Mouse (Mus musculus): Measurements from ENCODE around the gene Shc4. TPM values are rescaled to one million over a fixed set of nuclear protein-coding genes. Genes with fewer than 3 reads are reported as not detected.

The Shc4 gene
- polyA plus RNA-seq, 1 experiment from 2014 or later, result 3.0 TPM

DNA sequence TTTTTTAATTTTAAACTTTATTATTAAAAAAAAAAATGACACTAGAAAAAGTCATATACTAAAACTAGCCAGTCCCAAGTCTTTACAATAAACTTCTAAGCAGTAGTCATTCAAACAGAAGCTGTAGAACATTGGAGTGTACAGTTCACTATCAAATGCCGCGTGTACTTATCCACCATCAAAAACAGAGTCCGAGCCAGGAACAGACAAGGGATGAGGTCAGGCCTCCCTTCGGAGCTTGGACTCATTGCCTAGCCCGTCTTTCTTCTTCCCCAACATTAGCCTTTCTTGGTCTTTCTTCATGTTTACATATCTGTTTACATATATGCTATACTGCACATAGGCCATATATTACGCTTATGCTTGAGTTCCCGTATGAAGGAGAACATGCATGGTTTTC is 108.5 kb downstream of the Shc4 start:
- Histone ChIP-seq H3K4me3 (ENCODE audit: low read depth, low read length) (no peak overlapping the region), H3K27ac (ENCODE audit: low read length) (no peak overlapping the region), H3K27me3 (ENCODE audit: control insufficient read depth, insufficient read depth, low read depth, low read length) (no peaks in the 10 kb centered on the region), H3K9me3 (replicated peaks; ENCODE audit: control insufficient read depth, low read length, poor library complexity, severe bottlenecking) (no peaks in the 10 kb centered on the region), H3K4me2 (ENCODE audit: low read length) (no peak overlapping the region), H3K9ac (ENCODE audit: low read depth, low read length) (no peak overlapping the region), H3K4me1 (ENCODE audit: control insufficient read depth, insufficient read depth, low read length) (no peaks in the 10 kb centered on the region), H3K36me3 (ENCODE audit: control insufficient read depth, insufficient read depth, low read length) (peaks cover 5% of the 10 kb centered on the region)
- ATAC-seq, result no peak
- WGBS, result 95% methylated on average over 7 of the region's 7 CpGs

DNA sequence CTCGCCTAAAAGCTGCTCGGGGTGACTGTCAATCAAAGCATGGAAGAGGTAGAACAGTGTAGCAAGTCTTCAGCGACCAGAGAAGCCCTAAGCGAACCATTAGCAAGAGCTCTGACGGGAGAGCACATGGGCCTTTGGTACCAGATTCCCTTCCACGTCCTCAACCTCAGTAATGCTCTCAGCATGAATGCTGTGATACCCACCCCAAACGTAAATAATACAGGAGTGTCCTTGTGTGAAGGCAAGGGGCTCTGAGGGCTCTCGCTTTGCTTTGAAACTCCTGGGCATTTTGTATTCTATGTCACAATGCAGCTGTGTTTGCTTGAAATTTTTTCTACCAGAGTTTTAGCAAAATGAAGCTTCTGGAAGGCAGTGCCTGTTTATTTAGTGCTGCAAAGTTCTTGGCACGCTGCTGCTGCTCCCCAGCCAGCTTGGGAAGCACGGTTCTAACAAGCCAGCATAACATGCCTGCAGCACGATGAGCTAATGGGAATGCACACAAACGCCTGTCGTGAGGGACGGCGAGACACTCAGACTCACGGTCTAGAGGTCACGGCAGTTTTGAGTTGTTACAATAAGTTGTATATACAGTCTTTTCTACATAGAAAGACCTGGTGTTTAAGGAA is 117.6 kb downstream of the Shc4 start:
- no peaks in the 10 kb centered on the region for H3K27me3 ChIP-seq (ENCODE audit: control insufficient read depth, insufficient read depth, low read depth, low read length)
- H3K27ac ChIP-seq (ENCODE audit: low read length), result no peak overlapping the region
- no peak overlapping the region for H3K9ac ChIP-seq (ENCODE audit: low read depth, low read length)
- no peak for ATAC-seq
- H3K36me3 ChIP-seq (ENCODE audit: control insufficient read depth, insufficient read depth, low read length), result no peaks in the 10 kb centered on the region
- H3K4me1 ChIP-seq (ENCODE audit: control insufficient read depth, insufficient read depth, low read length), result no peaks in the 10 kb centered on the region
- no peaks in the 10 kb centered on the region for H3K9me3 ChIP-seq (replicated peaks; ENCODE audit: control insufficient read depth, low read length, poor library complexity, severe bottlenecking)
- no peak overlapping the region for H3K4me3 ChIP-seq (ENCODE audit: low read depth, low read length)
- no peak overlapping the region for H3K4me2 ChIP-seq (ENCODE audit: low read length)
- WGBS, result 89% methylated on average over 17 of the region's 17 CpGs

DNA sequence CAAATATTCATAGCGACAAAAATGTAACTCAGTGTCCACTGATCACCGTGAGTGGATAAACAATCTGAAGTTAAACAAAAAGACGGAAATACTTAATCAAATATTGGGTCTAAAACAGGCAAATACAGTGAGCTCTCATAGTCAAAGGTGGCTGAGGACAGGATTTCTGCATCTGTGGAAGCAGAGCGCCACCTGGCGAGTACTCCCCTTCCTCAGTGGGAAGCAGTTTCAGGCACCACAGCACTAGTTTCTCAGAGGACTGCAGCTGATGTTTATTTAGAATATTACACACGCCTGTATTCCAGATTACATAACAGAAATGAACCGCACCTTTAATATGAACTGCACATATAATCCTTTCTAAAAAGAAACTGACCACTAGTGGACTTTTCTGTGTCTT is 119.3 kb downstream of the Shc4 start:
- ATAC-seq, result no peak
- WGBS, result 74% methylated on average over 7 of the region's 7 CpGs
- H3K4me2 ChIP-seq (ENCODE audit: low read length), result no peak overlapping the region
- no peaks in the 10 kb centered on the region for H3K27me3 ChIP-seq (ENCODE audit: control insufficient read depth, insufficient read depth, low read depth, low read length)
- no peak overlapping the region for H3K27ac ChIP-seq (ENCODE audit: low read length)
- no peaks in the 10 kb centered on the region for H3K4me1 ChIP-seq (ENCODE audit: control insufficient read depth, insufficient read depth, low read length)
- H3K36me3 ChIP-seq (ENCODE audit: control insufficient read depth, insufficient read depth, low read length), result no peaks in the 10 kb centered on the region
- H3K9me3 ChIP-seq (replicated peaks; ENCODE audit: control insufficient read depth, low read length, poor library complexity, severe bottlenecking), result no peaks in the 10 kb centered on the region
- no peak overlapping the region for H3K9ac ChIP-seq (ENCODE audit: low read depth, low read length)
- H3K4me3 ChIP-seq (ENCODE audit: low read depth, low read length), result no peak overlapping the region

DNA sequence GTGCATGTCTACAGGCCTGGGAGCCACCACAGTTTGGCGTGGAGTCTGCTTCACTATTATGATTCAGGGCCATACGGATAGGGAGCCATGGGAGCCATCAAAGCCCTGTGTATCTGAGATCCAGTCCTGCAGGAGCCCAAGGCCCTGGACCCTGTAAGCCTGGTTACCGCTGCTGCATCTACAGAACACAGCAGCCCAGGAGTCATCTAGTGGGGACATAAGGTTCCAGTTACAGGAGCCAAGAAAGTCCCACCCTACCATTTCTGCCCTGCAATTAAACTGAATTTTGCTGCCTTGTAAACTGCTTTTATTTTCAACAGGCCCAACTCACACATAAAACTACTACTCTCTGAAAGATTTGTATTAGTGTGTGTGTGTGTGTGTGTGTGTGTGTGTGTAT is 121.0 kb downstream of the Shc4 start:
- H3K4me3 ChIP-seq (ENCODE audit: low read depth, low read length), result no peak overlapping the region
- H3K27me3 ChIP-seq (ENCODE audit: control insufficient read depth, insufficient read depth, low read depth, low read length), result no peaks in the 10 kb centered on the region
- no peak for ATAC-seq
- H3K4me1 ChIP-seq (ENCODE audit: control insufficient read depth, insufficient read depth, low read length), result no peaks in the 10 kb centered on the region
- no peaks in the 10 kb centered on the region for H3K36me3 ChIP-seq (ENCODE audit: control insufficient read depth, insufficient read depth, low read length)
- no peak overlapping the region for H3K4me2 ChIP-seq (ENCODE audit: low read length)
- no peak overlapping the region for H3K27ac ChIP-seq (ENCODE audit: low read length)
- 98% methylated on average over 3 of the region's 3 CpGs for WGBS
- no peaks in the 10 kb centered on the region for H3K9me3 ChIP-seq (replicated peaks; ENCODE audit: control insufficient read depth, low read length, poor library complexity, severe bottlenecking)
- no peak overlapping the region for H3K9ac ChIP-seq (ENCODE audit: low read depth, low read length)

DNA sequence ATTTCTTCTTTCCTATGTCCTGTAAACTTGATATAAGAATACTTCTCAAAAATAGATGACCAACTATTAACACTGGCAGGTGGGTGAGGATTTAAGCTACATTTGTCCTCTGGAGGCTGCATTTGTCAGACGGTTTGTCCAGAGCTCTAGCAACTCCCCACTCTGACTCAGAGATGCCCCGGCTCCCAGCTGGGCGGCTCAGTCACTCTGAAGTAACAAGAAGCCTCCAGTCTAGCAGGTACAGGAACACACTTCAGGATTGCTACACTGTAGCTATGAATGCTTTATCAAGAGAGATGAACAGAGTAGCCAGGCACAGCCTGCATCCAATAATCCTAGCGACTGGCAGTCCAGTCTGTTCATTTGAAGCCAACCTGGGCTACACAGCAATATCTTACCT is 125.0 kb downstream of the Shc4 start:
- WGBS, result 77% methylated on average over 4 of the region's 4 CpGs
- H3K27ac ChIP-seq (ENCODE audit: low read length), result no peak overlapping the region
- no peak for ATAC-seq
- no peak overlapping the region for H3K9ac ChIP-seq (ENCODE audit: low read depth, low read length)
- no peaks in the 10 kb centered on the region for H3K9me3 ChIP-seq (replicated peaks; ENCODE audit: control insufficient read depth, low read length, poor library complexity, severe bottlenecking)
- H3K4me2 ChIP-seq (ENCODE audit: low read length), result no peak overlapping the region
- H3K4me3 ChIP-seq (ENCODE audit: low read depth, low read length), result no peak overlapping the region
- no peaks in the 10 kb centered on the region for H3K27me3 ChIP-seq (ENCODE audit: control insufficient read depth, insufficient read depth, low read depth, low read length)
- no peaks in the 10 kb centered on the region for H3K4me1 ChIP-seq (ENCODE audit: control insufficient read depth, insufficient read depth, low read length)
- 0 out of 2 replicates have a peak, but pooled peaks cover 2% of the 10 kb centered on the region for H3K36me3 ChIP-seq (ENCODE audit: control insufficient read depth, insufficient read depth, low read length)

DNA sequence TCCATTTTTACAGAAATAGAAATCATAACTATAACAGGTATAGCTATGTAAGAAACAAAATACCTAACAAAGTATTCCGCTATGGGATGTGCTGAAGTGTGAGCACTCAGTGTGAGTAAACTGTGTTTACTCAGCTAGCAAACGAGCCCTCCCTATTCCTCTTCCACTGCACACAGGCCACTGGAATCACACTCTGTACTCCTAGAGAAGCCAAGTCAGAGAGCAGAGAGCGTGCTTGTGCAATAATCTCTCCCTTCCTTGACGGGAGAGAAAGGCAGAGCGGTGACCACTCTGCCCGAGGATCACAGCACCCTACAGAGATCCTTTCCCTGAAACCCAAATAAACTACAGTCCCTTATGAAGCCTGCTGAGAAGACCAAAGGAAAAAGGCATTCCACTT is 125.7 kb downstream of the Shc4 start:
- WGBS, result 68% methylated on average over 6 of the region's 6 CpGs
- ATAC-seq, result no peak
- Histone ChIP-seq H3K27ac (ENCODE audit: low read length) (no peak overlapping the region), H3K9me3 (replicated peaks; ENCODE audit: control insufficient read depth, low read length, poor library complexity, severe bottlenecking) (no peaks in the 10 kb centered on the region), H3K27me3 (ENCODE audit: control insufficient read depth, insufficient read depth, low read depth, low read length) (no peaks in the 10 kb centered on the region), H3K4me2 (ENCODE audit: low read length) (no peak overlapping the region), H3K4me3 (ENCODE audit: low read depth, low read length) (no peak overlapping the region), H3K9ac (ENCODE audit: low read depth, low read length) (no peak overlapping the region), H3K36me3 (ENCODE audit: control insufficient read depth, insufficient read depth, low read length) (0 out of 2 replicates have a peak, but pooled peaks cover 2% of the 10 kb centered on the region), H3K4me1 (ENCODE audit: control insufficient read depth, insufficient read depth, low read length) (no peaks in the 10 kb centered on the region)

DNA sequence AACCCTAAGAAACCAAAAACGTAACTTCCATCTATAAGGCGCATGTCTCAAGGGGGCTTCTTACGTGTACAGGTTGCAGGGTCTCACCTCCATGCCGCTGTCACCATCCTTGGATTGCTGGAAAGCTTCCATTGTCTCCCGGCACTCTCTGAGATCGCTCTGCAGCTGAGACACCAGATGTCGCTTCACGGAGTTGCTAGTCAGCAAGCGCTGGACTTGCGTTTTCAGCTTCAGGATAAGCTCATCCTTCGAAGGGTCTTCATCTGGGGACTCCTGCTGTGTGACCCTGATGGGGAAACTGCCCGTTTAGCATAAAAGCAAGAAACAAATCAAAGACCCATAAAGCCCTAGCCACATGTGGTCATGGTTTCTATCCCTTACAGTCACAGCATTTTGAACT is 129.2 kb downstream of the Shc4 start:
- Histone ChIP-seq H3K9ac (ENCODE audit: low read depth, low read length) (no peak overlapping the region), H3K27me3 (ENCODE audit: control insufficient read depth, insufficient read depth, low read depth, low read length) (no peaks in the 10 kb centered on the region), H3K4me2 (ENCODE audit: low read length) (no peak overlapping the region), H3K9me3 (replicated peaks; ENCODE audit: control insufficient read depth, low read length, poor library complexity, severe bottlenecking) (no peaks in the 10 kb centered on the region), H3K4me1 (ENCODE audit: control insufficient read depth, insufficient read depth, low read length) (no peaks in the 10 kb centered on the region), H3K36me3 (ENCODE audit: control insufficient read depth, insufficient read depth, low read length) (0 out of 2 replicates have a peak, but pooled peaks cover 2% of the 10 kb centered on the region), H3K4me3 (ENCODE audit: low read depth, low read length) (no peak overlapping the region), H3K27ac (ENCODE audit: low read length) (no peak overlapping the region)
- ATAC-seq, result no peak
- 77% methylated on average over 12 of the region's 12 CpGs for WGBS

DNA sequence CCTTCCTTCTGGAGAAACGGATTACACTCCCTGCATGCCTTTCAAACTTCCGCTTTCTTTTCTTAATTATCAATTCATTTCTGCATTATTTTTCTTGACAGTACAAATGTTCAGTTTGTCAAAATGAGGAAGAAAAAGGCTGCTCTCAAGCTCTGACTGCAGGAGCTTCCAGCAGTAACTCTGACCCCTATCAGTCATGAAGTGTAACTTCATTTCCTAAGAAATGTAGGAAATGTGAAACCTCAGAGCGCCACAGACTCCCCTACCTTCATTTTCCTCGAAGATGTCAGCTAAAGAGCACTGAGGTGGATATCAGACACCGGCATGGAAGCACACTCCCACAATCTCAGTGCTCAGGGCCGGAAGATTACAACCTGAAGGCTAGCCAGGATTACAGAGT is 129.9 kb downstream of the Shc4 start:
- Histone ChIP-seq H3K4me2 (ENCODE audit: low read length) (no peak overlapping the region), H3K27ac (ENCODE audit: low read length) (no peak overlapping the region), H3K4me3 (ENCODE audit: low read depth, low read length) (no peak overlapping the region), H3K4me1 (ENCODE audit: control insufficient read depth, insufficient read depth, low read length) (no peaks in the 10 kb centered on the region), H3K36me3 (ENCODE audit: control insufficient read depth, insufficient read depth, low read length) (0 out of 2 replicates have a peak, but pooled peaks cover 4% of the 10 kb centered on the region), H3K9ac (ENCODE audit: low read depth, low read length) (no peak overlapping the region), H3K27me3 (ENCODE audit: control insufficient read depth, insufficient read depth, low read depth, low read length) (no peaks in the 10 kb centered on the region), H3K9me3 (replicated peaks; ENCODE audit: control insufficient read depth, low read length, poor library complexity, severe bottlenecking) (no peaks in the 10 kb centered on the region)
- no peak for ATAC-seq
- WGBS, result 87% methylated on average over 6 of the region's 6 CpGs

DNA sequence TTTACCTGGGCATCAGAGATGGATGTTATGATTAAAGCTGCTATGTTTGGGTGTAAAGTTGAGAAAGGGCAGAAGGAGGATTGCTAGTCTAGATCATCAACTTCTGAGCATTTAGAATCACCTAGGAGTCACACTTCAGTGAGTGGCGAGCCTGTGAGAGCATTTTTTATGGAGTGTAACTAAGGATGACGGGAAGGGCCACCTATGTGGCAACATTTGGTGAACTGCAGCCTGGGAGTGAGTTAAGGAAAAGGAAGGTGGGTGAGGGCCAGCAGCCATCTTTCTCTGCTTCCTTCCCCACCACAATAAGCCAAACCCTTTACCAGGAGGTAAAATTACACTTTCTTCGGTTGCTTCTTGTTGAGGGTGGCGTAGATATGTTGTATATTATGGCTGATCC is 132.1 kb downstream of the Shc4 start:
- no peaks in the 10 kb centered on the region for H3K9me3 ChIP-seq (replicated peaks; ENCODE audit: control insufficient read depth, low read length, poor library complexity, severe bottlenecking)
- no peak overlapping the region for H3K9ac ChIP-seq (ENCODE audit: low read depth, low read length)
- H3K27ac ChIP-seq (ENCODE audit: low read length), result no peak overlapping the region
- no peak overlapping the region for H3K4me3 ChIP-seq (ENCODE audit: low read depth, low read length)
- WGBS, result 90% methylated on average over 4 of the region's 4 CpGs
- ATAC-seq, result no peak
- H3K4me2 ChIP-seq (ENCODE audit: low read length), result no peak overlapping the region
- no peaks in the 10 kb centered on the region for H3K4me1 ChIP-seq (ENCODE audit: control insufficient read depth, insufficient read depth, low read length)
- no peaks in the 10 kb centered on the region for H3K27me3 ChIP-seq (ENCODE audit: control insufficient read depth, insufficient read depth, low read depth, low read length)
- H3K36me3 ChIP-seq (ENCODE audit: control insufficient read depth, insufficient read depth, low read length), result peaks cover 13% of the 10 kb centered on the region

All from midbrain, embryonic 16.5 days (tissue).